In genomic region chr10:96214946-96215345, GRCm38 (mm10) we compare ENCODE assay signal across 16 mouse cellular contexts.
A peak's percentile ranks its signal among the peaks of the same experiment; 100 is the strongest.
DNase-seq lines count a peak whose midpoint lies in the region; ATAC-seq lines count a peak whose summit lies in the region.
"Had no signal": no experiment of that assay in that cellular context is flagged by ENCODE, and none has a peak within 500 bp of the region (broad histone marks: within the 10 kb centered on the region; RNA-seq: fewer than 3 reads in every experiment).

No protein-coding gene starts in this region.

- H3K9ac ChIP-seq in hindbrain, embryonic 11.5 days (ENCODE audit: low read depth, low read length): no peak overlapping the region
- no peak overlapping the region for H3K9ac ChIP-seq in intestine, embryonic 16.5 days (ENCODE audit: low read depth, low read length)
- H3K9ac ChIP-seq: heart, embryonic 15.5 days; intestine, embryonic 15.5 days; liver, embryonic 12.5 days; stomach, embryonic 15.5 days had no signal

- WGBS in hindbrain, embryonic 10.5 days: 89% methylated on average over 6 of the region's 6 CpGs
- 84% methylated on average over 6 of the region's 6 CpGs for WGBS in hindbrain, embryonic 11.5 days
- 82% methylated on average over 6 of the region's 6 CpGs for WGBS in intestine, embryonic 16.5 days

- no peak for ATAC-seq in hindbrain, embryonic 11.5 days (ENCODE audit: low FRiP score)
- no peak for ATAC-seq in intestine, embryonic 16.5 days
- ATAC-seq: liver, embryonic 12.5 days; Patski had no signal

- no peak for DNase-seq in hindbrain, embryonic 10.5 days (ENCODE audit: low spot score)
- DNase-seq in hindbrain, embryonic 11.5 days (ENCODE audit: low spot score): no peak
- DNase-seq in CD8-positive naive resting alpha-beta T cell, adult 2 months (ENCODE audit: low read depth in 2 of 2, low spot score in 2 of 2): peak; percentile 43 to 46
- peak; percentile 90 to 95 for DNase-seq in cerebellum, postnatal 14 days
- DNase-seq in thymus, adult 18-20 months: peak; percentile 29 to 47
- no peak for DNase-seq in kidney, postnatal 36 days
- DNase-seq in lung, postnatal 10 days: no peak
- DNase-seq: adrenal gland, postnatal 36 days; gastrocnemius, postnatal 14 days; lung, postnatal 4 days had no signal

- H3K4me1 ChIP-seq in hindbrain, embryonic 10.5 days (replicated peaks): peaks cover 8% of the 10 kb centered on the region; the same call in 1 of the 2 replicates
- H3K4me1 ChIP-seq in hindbrain, embryonic 11.5 days (replicated peaks; ENCODE audit: control insufficient read depth, insufficient read depth, low read length): no peaks in the 10 kb centered on the region
- H3K4me1 ChIP-seq in intestine, embryonic 16.5 days (ENCODE audit: control insufficient read depth, insufficient read depth, low read length): peaks cover 3% of the 10 kb centered on the region; the same call in 1 of the 2 replicates
- H3K4me1 ChIP-seq: intestine, embryonic 15.5 days; liver, embryonic 12.5 days; stomach, embryonic 15.5 days had no signal

- no peaks in the 10 kb centered on the region for H3K27me3 ChIP-seq in hindbrain, embryonic 10.5 days (ENCODE audit: insufficient read depth, poor library complexity, severe bottlenecking)
- H3K27me3 ChIP-seq in hindbrain, embryonic 11.5 days (ENCODE audit: control insufficient read depth, insufficient read depth, low read length): no peaks in the 10 kb centered on the region
- H3K27me3 ChIP-seq in intestine, embryonic 16.5 days (replicated peaks; ENCODE audit: control insufficient read depth, insufficient read depth, low read length): no peaks in the 10 kb centered on the region
- H3K27me3 ChIP-seq: heart, embryonic 15.5 days; intestine, embryonic 15.5 days; liver, embryonic 12.5 days; Patski; stomach, embryonic 15.5 days had no signal

- no peaks in the 10 kb centered on the region for H3K36me3 ChIP-seq in hindbrain, embryonic 10.5 days
- no peaks in the 10 kb centered on the region for H3K36me3 ChIP-seq in hindbrain, embryonic 11.5 days (ENCODE audit: control insufficient read depth, insufficient read depth, low read length)
- no peaks in the 10 kb centered on the region for H3K36me3 ChIP-seq in intestine, embryonic 16.5 days (ENCODE audit: control insufficient read depth, insufficient read depth, low read length)
- H3K36me3 ChIP-seq: heart, embryonic 15.5 days; intestine, embryonic 15.5 days; liver, embryonic 12.5 days; stomach, embryonic 15.5 days had no signal

- H3K4me2 ChIP-seq in hindbrain, embryonic 11.5 days (replicated peaks; ENCODE audit: low read depth, low read length): no peak overlapping the region
- H3K4me2 ChIP-seq in intestine, embryonic 16.5 days (ENCODE audit: low read depth, low read length): no peak overlapping the region
- H3K4me2 ChIP-seq: heart, embryonic 15.5 days; intestine, embryonic 15.5 days; liver, embryonic 12.5 days; stomach, embryonic 15.5 days had no signal

- 0 out of 2 replicates have a peak overlapping the region, but pooled peaks have one; percentile 12 for H3K27ac ChIP-seq in hindbrain, embryonic 10.5 days
- H3K27ac ChIP-seq in hindbrain, embryonic 11.5 days (ENCODE audit: low read depth, low read length): no peak overlapping the region
- H3K27ac ChIP-seq in intestine, embryonic 16.5 days (ENCODE audit: low read length): no peak overlapping the region
- H3K27ac ChIP-seq: heart, embryonic 15.5 days; intestine, embryonic 15.5 days; liver, embryonic 12.5 days; stomach, embryonic 15.5 days had no signal

- no peak overlapping the region for H3K4me3 ChIP-seq in hindbrain, embryonic 10.5 days
- H3K4me3 ChIP-seq in hindbrain, embryonic 11.5 days (ENCODE audit: low read depth, low read length): no peak overlapping the region
- H3K4me3 ChIP-seq in intestine, embryonic 16.5 days (ENCODE audit: low read length): no peak overlapping the region
- H3K4me3 ChIP-seq: heart, embryonic 15.5 days; intestine, embryonic 15.5 days; liver, embryonic 12.5 days; stomach, embryonic 15.5 days had no signal

- H3K9me3 ChIP-seq in hindbrain, embryonic 10.5 days: no peaks in the 10 kb centered on the region
- H3K9me3 ChIP-seq in hindbrain, embryonic 11.5 days (ENCODE audit: control insufficient read depth, low read length): no peaks in the 10 kb centered on the region
- H3K9me3 ChIP-seq in intestine, embryonic 16.5 days (ENCODE audit: control insufficient read depth, low read length): no peaks in the 10 kb centered on the region
- H3K9me3 ChIP-seq: heart, embryonic 15.5 days; intestine, embryonic 15.5 days; liver, embryonic 12.5 days; stomach, embryonic 15.5 days had no signal

Comparison
In these comparisons a context has a peak if more than half of its experiments do, and no peak if none do; other contexts are left out.
1. DNase-seq: peak in CD8-positive naive resting alpha-beta T cell, adult 2 months (2 of 2), cerebellum, postnatal 14 days (2 of 2) and thymus, adult 18-20 months (2 of 2); none in hindbrain, embryonic 10.5 days (single experiment), hindbrain, embryonic 11.5 days (single experiment), kidney, postnatal 36 days (0 of 2) and lung, postnatal 10 days (single experiment).